Mouse (Mus musculus): Measurements from ENCODE around the gene Ms4a2. TPM values are rescaled to one million over a fixed set of nuclear protein-coding genes. Genes with fewer than 3 reads are reported as not detected.

The Ms4a2 gene
- total RNA-seq, 2 experiments from 2014 or later = 0.10 to 0.21 TPM

DNA sequence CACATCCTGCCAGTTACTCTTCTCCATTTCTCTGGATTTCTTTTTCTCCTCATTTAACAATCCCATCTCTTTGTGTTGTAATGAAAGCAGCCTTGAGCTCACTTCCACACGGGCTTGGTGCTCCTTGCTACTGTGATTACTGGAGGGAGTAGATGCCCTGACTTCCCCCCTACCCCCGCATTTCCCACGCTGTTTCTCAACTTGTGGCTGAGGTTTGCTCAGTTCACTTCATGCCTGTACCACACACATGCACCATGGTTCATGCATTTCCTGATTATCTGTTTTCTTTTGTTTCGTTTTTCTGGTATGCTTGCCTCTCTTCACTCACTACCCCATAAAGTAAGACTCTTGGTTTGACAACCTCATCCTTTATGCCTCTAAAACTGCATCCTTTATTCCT is 34.3 kb downstream of the Ms4a2 start:
- no peak for DNase-seq

GRCm38 (mm10) chr19:11574965-11575364 is 48.6 kb downstream of the Ms4a2 start:
- DNase-seq = no peak

Other genes starting within 250 kb of the Ms4a2 start
- 1 to 10 TPM; 1.9 to 3.7 TPM for gene Ms4a4a, start 248.2 kb downstream of the Ms4a2 start, total RNA-seq (2021)
- not detected for gene Ms4a4c, start 218.9 kb downstream of the Ms4a2 start, total RNA-seq (2021)
- under 1 TPM in 1 of 2 experiments, not detected in 1; 0.24 TPM for gene Ms4a4b, start 180.2 kb downstream of the Ms4a2 start, total RNA-seq (2021)
- 1 to 10 TPM; 1.9 to 2.8 TPM for gene Ms4a6c, start 154.4 kb downstream of the Ms4a2 start, total RNA-seq (2021)
- not detected for gene Gm8369, start 137.8 kb downstream of the Ms4a2 start, total RNA-seq (2021)
- 1 to 10 TPM; 1.9 to 4.3 TPM for gene Ms4a6b, start 107.2 kb downstream of the Ms4a2 start, total RNA-seq (2021)
- 1 to 10 TPM; 3.0 to 3.9 TPM for gene Ms4a4d, start 86.9 kb downstream of the Ms4a2 start, total RNA-seq (2021)
- 1 to 10 TPM; 2.0 to 2.5 TPM for gene Ms4a6d, start 18.9 kb downstream of the Ms4a2 start, total RNA-seq (2021)
- not detected for gene Ms4a3, start 17.1 kb upstream of the Ms4a2 start, total RNA-seq (2021)
- gene Oosp2, start 36.8 kb upstream of the Ms4a2 start, total RNA-seq (2021) = not detected
- gene Oosp1, start 67.4 kb upstream of the Ms4a2 start, total RNA-seq (2021) = not detected
- gene Oosp3, start 73.3 kb upstream of the Ms4a2 start, total RNA-seq (2021) = not detected
- gene Gif, start 123.8 kb upstream of the Ms4a2 start, total RNA-seq (2021) = not detected
- gene Mrpl16, start 146.7 kb upstream of the Ms4a2 start, total RNA-seq (2021) = 10 to 100 TPM; 53.1 to 57.1 TPM
- gene Stx3, start 195.7 kb upstream of the Ms4a2 start, total RNA-seq (2021) = 1 to 10 TPM; 1.0 to 1.6 TPM
- not detected for gene Olfr1417, start 215.5 kb upstream of the Ms4a2 start, total RNA-seq (2021)
- gene Olfr1418, start 237.3 kb upstream of the Ms4a2 start, total RNA-seq (2021) = not detected

All from gastrocnemius, postnatal 25 days (tissue).